Mouse (Mus musculus) ES-Bruce4 (cell line): ENCODE results near the gene Lonp1. TPM values are rescaled to one million over a fixed set of nuclear protein-coding genes. Genes with fewer than 3 reads are reported as not detected.
A peak's percentile ranks its signal among the peaks of the same experiment; 100 is the strongest.
"Not testable (repeated sequence)": the region's sequence is repeated elsewhere in the genome, so short reads cannot be mapped to it uniquely, and the experiment has no call there.

ENCODE experiments used
- H3K27ac ChIP-seq: 2 replicates; pipeline ENCODE4 v1.5.1; 2012; ENCODE audit warnings: low read length, inconsistent platforms; ENCODE audit not compliant: insufficient read depth
- H3K27me3 ChIP-seq: 2 replicates; pipeline ENCODE4 v1.6.1; 2012; ENCODE audit warnings: mild to moderate bottlenecking, low read length, inconsistent platforms; ENCODE audit not compliant: control insufficient read depth, poor library complexity, insufficient read depth, severe bottlenecking
- H3K36me3 ChIP-seq: 2 replicates; pipeline ENCODE4 v1.6.1; 2012; ENCODE audit warnings: inconsistent platforms, mild to moderate bottlenecking, low read length, moderate library complexity; ENCODE audit not compliant: control insufficient read depth, poor library complexity, insufficient read depth, severe bottlenecking
- H3K4me1 ChIP-seq: one replicate; pipeline ENCODE4 v1.8.1; 2011; ENCODE audit warnings: low read length; ENCODE audit not compliant: control insufficient read depth, insufficient read depth
- H3K4me3 ChIP-seq: 2 replicates; pipeline ENCODE4 v1.5.1; 2011; ENCODE audit warnings: low read depth, mild to moderate bottlenecking, low read length
- H3K9ac ChIP-seq: 2 replicates; pipeline ENCODE4 v1.6.1; 2012; ENCODE audit warnings: low read depth, mild to moderate bottlenecking, inconsistent platforms; ENCODE audit not compliant: poor library complexity, severe bottlenecking
- H3K9me3 ChIP-seq: replicated peaks from 2 replicates; pipeline ENCODE4 v1.6.1; 2012; ENCODE audit warnings: mild to moderate bottlenecking, low read length, inconsistent platforms; ENCODE audit not compliant: control insufficient read depth, poor library complexity, insufficient read depth, severe bottlenecking
- CTCF ChIP-seq: IDR thresholded peaks from one replicate; pipeline ENCODE4 v1.8.1; 2011; ENCODE audit warnings: low read depth, low read length
- EP300 ChIP-seq: IDR thresholded peaks from 2 replicates; pipeline ENCODE4 v1.6.1; 2011; ENCODE audit warnings: low read depth, low read length; ENCODE audit not compliant: insufficient read depth
- POLR2A ChIP-seq: IDR thresholded peaks from one replicate; pipeline ENCODE4 v1.8.1; 2011; ENCODE audit warnings: low read length; ENCODE audit not compliant: insufficient read depth
- polyA plus RNA-seq: library from polyadenylated mRNA; stranded (reverse); fragments of >200 nt; gene quantifications from 2 replicates; pipeline ENCODE4 v1.2.4, GENCODE M21; 2011; ENCODE audit warnings: low read depth; ENCODE audit not compliant: missing spikeins, insufficient read depth, insufficient read length

The Lonp1 gene
- polyA plus RNA-seq, 1 experiment, result 60.3 TPM

GRCm38 (mm10) chr17:56654771-56655170 is 28.1 kb upstream of the Lonp1 start:
- Histone ChIP-seq H3K4me1 (no peaks in the 10 kb centered on the region), H3K36me3 (no peaks in the 10 kb centered on the region), H3K9ac (no peak overlapping the region), H3K27me3 (no peaks in the 10 kb centered on the region), H3K9me3 (no peaks in the 10 kb centered on the region), H3K4me3 (no peak overlapping the region), H3K27ac (no peak overlapping the region)
- TF ChIP-seq EP300, result no peak

- Histone ChIP-seq H3K4me3 (no peak overlapping the region), H3K9ac (no peak overlapping the region), H3K9me3 (no peaks in the 10 kb centered on the region), H3K36me3 (no peaks in the 10 kb centered on the region), H3K27me3 (no peaks in the 10 kb centered on the region), H3K27ac (no peak overlapping the region), H3K4me1 (no peaks in the 10 kb centered on the region)
- TF ChIP-seq POLR2A (no peak), EP300 (no peak), CTCF (no peak)
These were observed 25.1 kb upstream of the Lonp1 start for GRCm38 (mm10) chr17:56651801-56652200.

- Histone ChIP-seq H3K4me1 (no peaks in the 10 kb centered on the region), H3K27me3 (no peaks in the 10 kb centered on the region), H3K4me3 (no peak overlapping the region), H3K36me3 (no peaks in the 10 kb centered on the region), H3K27ac (no peak overlapping the region), H3K9me3 (no peaks in the 10 kb centered on the region), H3K9ac (peak overlapping the region; percentile 60)
- TF ChIP-seq EP300, result no peak
- TF ChIP-seq POLR2A, result no peak
These were observed 20.9 kb upstream of the Lonp1 start for GRCm38 (mm10) chr17:56647546-56647945.

DNA sequence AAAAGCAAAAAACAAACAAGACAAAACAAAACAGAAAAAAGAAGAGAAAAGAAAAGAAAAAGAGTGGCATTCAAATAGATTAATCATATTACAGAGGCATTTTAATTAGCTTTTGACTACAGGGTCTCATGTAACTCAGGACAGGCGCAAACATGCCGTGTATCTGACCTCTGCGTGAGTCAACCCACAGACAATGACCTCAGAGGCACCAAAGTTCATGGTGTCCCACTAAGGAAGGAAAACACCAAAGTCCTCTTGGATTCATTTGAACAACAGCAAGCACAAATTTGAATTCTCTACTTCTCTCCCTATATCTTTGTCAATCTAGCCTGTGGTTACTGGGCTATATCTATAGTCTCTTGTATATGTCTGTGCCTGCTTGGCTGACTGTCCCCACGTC is 16.6 kb upstream of the Lonp1 start:
- Histone ChIP-seq H3K27ac (no peak overlapping the region), H3K4me1 (no peaks in the 10 kb centered on the region), H3K36me3 (no peaks in the 10 kb centered on the region), H3K9me3 (no peaks in the 10 kb centered on the region), H3K9ac (no peak overlapping the region), H3K27me3 (no peaks in the 10 kb centered on the region), H3K4me3 (no peak overlapping the region)
- TF ChIP-seq CTCF (no peak), POLR2A (no peak), EP300 (no peak)

- Histone ChIP-seq H3K27me3 (no peaks in the 10 kb centered on the region), H3K4me1 (peaks cover 5% of the 10 kb centered on the region), H3K36me3 (no peaks in the 10 kb centered on the region), H3K9ac (no peak overlapping the region), H3K27ac (no peak overlapping the region), H3K4me3 (no peak overlapping the region), H3K9me3 (no peaks in the 10 kb centered on the region)
- no peak for TF ChIP-seq POLR2A
- no peak for TF ChIP-seq EP300
- TF ChIP-seq CTCF, result no peak
These were observed 7.3 kb upstream of the Lonp1 start for GRCm38 (mm10) chr17:56634023-56634422.

DNA sequence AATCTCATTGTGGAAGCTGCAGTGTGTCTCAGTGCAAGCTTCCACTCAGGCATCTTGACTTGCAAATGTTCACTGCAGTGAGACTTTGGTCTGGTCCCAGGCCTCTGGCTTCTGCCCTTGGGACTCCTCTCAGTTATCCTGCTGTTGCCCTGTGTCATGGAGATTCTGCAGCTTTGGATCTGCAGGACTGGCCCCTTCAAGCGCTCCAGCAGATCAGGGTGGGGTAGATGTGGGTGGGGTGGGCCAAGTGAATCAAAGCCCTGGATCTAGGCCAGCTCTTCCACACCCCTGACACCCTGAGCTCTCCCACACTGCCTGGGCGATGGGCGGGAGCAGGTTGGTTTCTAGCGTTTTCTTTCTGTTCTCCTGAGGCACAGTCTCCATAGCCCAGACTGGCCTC is 5.1 kb upstream of the Lonp1 start:
- TF ChIP-seq EP300 (peak; percentile 61; the same call in 1 of the 2 replicates), POLR2A (no peak)
- Histone ChIP-seq H3K4me1 (peaks cover 5% of the 10 kb centered on the region), H3K27me3 (no peaks in the 10 kb centered on the region), H3K27ac (peak overlapping the region; percentile 40; the same call in 1 of the 2 replicates), H3K4me3 (no peak overlapping the region), H3K36me3 (no peaks in the 10 kb centered on the region), H3K9me3 (no peaks in the 10 kb centered on the region), H3K9ac (no peak overlapping the region)

GRCm38 (mm10) chr17:56629800-56630781 is 3.4 kb upstream of the Lonp1 start:
- H3K9me3 ChIP-seq, H3K4me1 ChIP-seq, H3K27me3 ChIP-seq, H3K36me3 ChIP-seq, H3K4me3 ChIP-seq, H3K9ac ChIP-seq, H3K27ac ChIP-seq: not testable (repeated sequence)
